Mouse (Mus musculus) liver, embryonic 14.5 days (tissue): ENCODE measurements around the gene Ptprb.

Experiments used
- CTCF ChIP-seq: IDR thresholded peaks from 2 replicates; pipeline ENCODE4 v1.5.1; 2016; ENCODE audit warnings: antibody characterized with exemption, low read depth, control low read depth
- EP300 ChIP-seq: IDR thresholded peaks from 2 replicates; pipeline ENCODE4 v1.6.1; 2016; ENCODE audit warnings: antibody characterized with exemption, low read depth

GRCm38 (mm10) chr10:116376853-116377252, 101.5 kb downstream of the Ptprb start:
- TF ChIP-seq CTCF (no peak), EP300 (no peak)
